In genomic region chr11:21089571-21089970, GRCm38 (mm10) we compare ENCODE assay signal across 28 mouse cellular contexts. TPM values are rescaled to one million over a fixed set of nuclear protein-coding genes. Genes with fewer than 3 reads are reported as not detected.
A peak's percentile ranks its signal among the peaks of the same experiment; 100 is the strongest.
DNase-seq lines count a peak whose midpoint lies in the region; ATAC-seq and TF ChIP-seq lines count a peak whose summit lies in the region.
"Had no signal": no experiment of that assay in that cellular context is flagged by ENCODE, and none has a peak within 500 bp of the region (broad histone marks: within the 10 kb centered on the region; RNA-seq: fewer than 3 reads in every experiment).

No protein-coding gene starts in this region.

- H3K9ac ChIP-seq in lung, postnatal 0 days (replicated peaks; ENCODE audit: low read depth): no peak overlapping the region
- H3K9ac ChIP-seq: embryonic facial prominence, embryonic 12.5 days; embryonic facial prominence, embryonic 15.5 days; forebrain, postnatal 0 days; heart, embryonic 12.5 days; heart, embryonic 15.5 days; hindbrain, embryonic 14.5 days had no signal

- WGBS in lung, postnatal 0 days: 15% methylated on average over 4 of the region's 4 CpGs

- no peak overlapping the region for H3K4me3 ChIP-seq in lung, postnatal 0 days (ENCODE audit: low read depth, low read length)
- H3K4me3 ChIP-seq: embryonic facial prominence, embryonic 12.5 days; embryonic facial prominence, embryonic 15.5 days; gastrocnemius, adult 2 months; heart, embryonic 12.5 days; heart, embryonic 15.5 days had no signal

- peak; percentile 26 for DNase-seq in CD4-positive, CD25-positive, alpha-beta regulatory T cell, adult 2 months (ENCODE audit: low read depth, low spot score)
- DNase-seq in heart, adult 11 months: peak; percentile 73
- no peak for DNase-seq in heart, postnatal 4 days
- peak; percentile 30 for DNase-seq in 416B (ENCODE audit: low read depth)
- peak; percentile 39 for DNase-seq in naive thymus-derived CD4-positive, alpha-beta T cell, adult 2 months (ENCODE audit: low read depth)
- no peak for DNase-seq in lung, postnatal 0 days (ENCODE audit: low spot score)
- DNase-seq: adrenal gland, postnatal 10 days; adrenal gland, postnatal 36 days; B cell, adult 2 months; cerebellum, adult 8-10 months; cerebellum, postnatal 25 days; forebrain, postnatal 0 days; gastrocnemius, adult 2 months; gastrocnemius, postnatal 14 days; heart, adult 18-20 months; heart, postnatal 10 days; heart, postnatal 36 days had no signal

- no peak for ATAC-seq in CD4-positive, CD25-positive, alpha-beta regulatory T cell, adult 4 months
- no peak for ATAC-seq in lung, postnatal 0 days
- ATAC-seq: forebrain, embryonic 14.5 days; forebrain, postnatal 0 days; hindbrain, postnatal 0 days; inflammation-experienced regulatory T-cells, adult 6 months; Patski had no signal

- TF ChIP-seq EP300 in lung, postnatal 0 days (IDR thresholded peaks at IDR 0.05): no peak

- H3K27ac ChIP-seq in lung, postnatal 0 days (ENCODE audit: low read length): no peak overlapping the region
- H3K27ac ChIP-seq: embryonic facial prominence, embryonic 12.5 days; embryonic facial prominence, embryonic 15.5 days; gastrocnemius, adult 2 months; heart, embryonic 15.5 days; hindbrain, embryonic 14.5 days; hindbrain, postnatal 0 days had no signal

- H3K4me2 ChIP-seq in lung, postnatal 0 days (replicated peaks; ENCODE audit: low read depth, low read length): no peak overlapping the region
- H3K4me2 ChIP-seq: embryonic facial prominence, embryonic 12.5 days; embryonic facial prominence, embryonic 15.5 days; heart, embryonic 12.5 days; heart, embryonic 15.5 days; hindbrain, embryonic 14.5 days had no signal

- no peaks in the 10 kb centered on the region for H3K27me3 ChIP-seq in lung, postnatal 0 days (replicated peaks; ENCODE audit: insufficient read depth, low read length)
- H3K27me3 ChIP-seq: embryonic facial prominence, embryonic 12.5 days; embryonic facial prominence, embryonic 15.5 days; heart, embryonic 12.5 days; heart, embryonic 15.5 days; Patski had no signal

- no peak for TF ChIP-seq CTCF in lung, postnatal 0 days (IDR thresholded peaks at IDR 0.05)

- H3K4me1 ChIP-seq in lung, postnatal 0 days (ENCODE audit: insufficient read depth, low read depth, low read length): peaks cover 4% of the 10 kb centered on the region; the same call in 1 of the 2 replicates

- no peaks in the 10 kb centered on the region for H3K36me3 ChIP-seq in lung, postnatal 0 days (ENCODE audit: insufficient read depth, low read length)
- H3K36me3 ChIP-seq: embryonic facial prominence, embryonic 12.5 days; embryonic facial prominence, embryonic 15.5 days; G1E; heart, embryonic 12.5 days; heart, embryonic 15.5 days had no signal

- no peaks in the 10 kb centered on the region for H3K9me3 ChIP-seq in lung, postnatal 0 days (ENCODE audit: low read length)
- H3K9me3 ChIP-seq: embryonic facial prominence, embryonic 12.5 days; embryonic facial prominence, embryonic 15.5 days; G1E; heart, embryonic 12.5 days; heart, embryonic 15.5 days had no signal

RNA-seq across cellular contexts. Expression of gene Peli1, which starts 1.5 kb away (rescaled TPM):
- polyA plus RNA-seq in CD4-positive, CD25-positive, alpha-beta regulatory T cell, adult 4 months (2017; shearing (Covaris generic)): 10 to 100 TPM; 72.2 to 96.4 TPM
- total RNA-seq in heart, postnatal 4 days (2021): 10 to 100 TPM; 23.4 to 25.0 TPM
- polyA plus RNA-seq in lung, postnatal 0 days (2015; fragmentation: Nextera tagmentation; extraction: Ambion mirVana): 44.8 and 46.4 TPM in 2 replicates

Comparison
In these comparisons a context has a peak if more than half of its experiments do, and no peak if none do; other contexts are left out.
1. DNase-seq: peak in CD4-positive, CD25-positive, alpha-beta regulatory T cell, adult 2 months (single experiment), heart, adult 11 months (single experiment), 416B (single experiment) and naive thymus-derived CD4-positive, alpha-beta T cell, adult 2 months (single experiment); none in heart, postnatal 4 days (single experiment) and lung, postnatal 0 days (single experiment).